Mouse (Mus musculus) liver, embryonic 11.5 days (tissue): ENCODE measurements around the gene Raly. TPM values are rescaled to one million over a fixed set of nuclear protein-coding genes. Genes with fewer than 3 reads are reported as not detected.
A peak's percentile ranks its signal among the peaks of the same experiment; 100 is the strongest.
"Not testable (repeated sequence)": the region's sequence is repeated elsewhere in the genome, so short reads cannot be mapped to it uniquely, and the experiment has no call there.

Experiments used
- ATAC-seq: fragments of 200-750 bp; cut with Nextera tagmentation; replicated peaks from 2 replicates; pipeline ENCODE4 v1.8.0; 2017; ENCODE audit warnings: moderate number of reproducible peaks, mild to moderate bottlenecking, moderate TSS enrichment, moderate library complexity; ENCODE audit not compliant: low FRiP score
- DNase-seq: peaks from one replicate; pipeline ENCODE4 v3.0.0-alpha.2; 2017; ENCODE audit warnings: low spot score
- H3K27ac ChIP-seq: fragments of 300-500 bp; sonication (generic); 2 replicates; pipeline ENCODE4 v1.5.1; 2014; ENCODE audit warnings: mild to moderate bottlenecking, low read depth, low read length, control low read depth
- H3K27me3 ChIP-seq: fragments of 300-500 bp; sonication (generic); replicated peaks from 2 replicates; pipeline ENCODE4 v1.6.1; 2014; ENCODE audit warnings: low read length, mixed read lengths; ENCODE audit not compliant: control insufficient read depth, insufficient read depth
- H3K36me3 ChIP-seq: fragments of 300-500 bp; sonication (generic); 2 replicates; pipeline ENCODE4 v1.6.1; 2014; ENCODE audit warnings: mild to moderate bottlenecking, low read length, moderate library complexity, mixed read lengths; ENCODE audit not compliant: control insufficient read depth, insufficient read depth
- H3K4me1 ChIP-seq: fragments of 300-500 bp; sonication (generic); replicated peaks from 2 replicates; pipeline ENCODE4 v1.6.1; 2014; ENCODE audit warnings: low read length, mixed read lengths; ENCODE audit not compliant: control insufficient read depth, insufficient read depth
- H3K4me2 ChIP-seq: fragments of 300-500 bp; sonication (generic); 2 replicates; pipeline ENCODE4 v1.6.1; 2014; ENCODE audit warnings: mild to moderate bottlenecking, control low read depth, moderate library complexity
- H3K4me3 ChIP-seq: fragments of 300-500 bp; sonication (generic); 2 replicates; pipeline ENCODE4 v1.5.1; 2014; ENCODE audit warnings: low read depth, low read length, control low read depth
- H3K9ac ChIP-seq: fragments of 300-500 bp; sonication (generic); 2 replicates; pipeline ENCODE4 v1.6.1; 2014; ENCODE audit warnings: low read depth, low read length, control low read depth
- H3K9me3 ChIP-seq: fragments of 300-500 bp; sonication (generic); 2 replicates; pipeline ENCODE4 v1.6.1; 2016; ENCODE audit warnings: low read length, inconsistent platforms, mixed read lengths; ENCODE audit not compliant: control insufficient read depth
- WGBS: fragments of 180-500 bp; shearing (Covaris S2); extraction: QIAGEN DNeasy Blood & Tissue Kit; methylation state at CpG from one replicate; pipeline ENCODE4 v1.1.7; 2014; 5-methylcytosine and 5-hydroxymethylcytosine counted together
- polyA plus RNA-seq: library from polyadenylated mRNA; unstranded; fragments of >200 nt; fragmentation: Nextera tagmentation; extraction: Ambion mirVana; gene quantifications from 2 replicates; pipeline ENCODE4 v1.2.1, GENCODE M21; 2014

The Raly gene
- polyA plus RNA-seq, 1 experiment from 2014 or later, result 66.2 TPM

DNA sequence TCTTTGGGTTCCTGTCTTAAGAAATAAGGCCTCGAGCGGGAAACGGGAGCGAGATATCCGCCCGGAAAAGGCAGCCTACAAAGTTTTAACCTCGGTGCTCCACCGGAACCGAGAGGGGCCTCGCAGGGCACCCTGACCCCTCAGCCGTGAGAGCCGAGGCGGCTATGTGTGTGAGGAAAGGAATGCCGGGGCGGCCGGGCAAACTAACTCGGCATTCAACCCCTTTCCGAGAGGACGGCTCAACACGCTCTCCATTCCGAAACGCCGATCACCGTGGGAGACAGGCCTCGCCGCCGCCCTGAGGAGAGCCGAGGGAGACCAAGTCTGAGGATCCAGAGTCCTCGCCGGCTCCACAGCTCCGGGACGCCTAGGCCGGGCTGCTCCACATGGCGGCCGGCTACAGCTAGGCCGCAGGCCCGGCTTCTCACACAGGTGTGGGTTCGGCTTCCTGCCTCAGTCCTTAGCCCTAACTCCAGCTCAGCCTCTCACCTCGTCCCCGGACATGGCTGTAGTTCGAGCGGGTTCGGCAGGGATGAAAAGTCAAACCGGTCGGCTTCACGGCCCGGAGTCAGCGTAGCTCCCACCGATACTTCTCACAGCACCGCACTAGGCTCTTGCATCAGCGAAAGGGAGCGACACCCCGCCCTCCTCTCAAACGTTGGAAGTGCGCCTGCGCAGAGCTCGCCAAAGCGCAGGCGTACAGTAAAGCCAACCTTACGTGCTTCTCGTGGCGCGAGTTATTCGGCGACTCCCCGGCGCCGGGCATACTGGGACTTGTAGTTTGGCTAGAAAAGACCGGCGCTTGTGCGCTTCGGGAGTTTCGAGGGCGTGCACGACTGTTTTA is 101.5 kb downstream of the Raly start, which contains the start of gene Eif2s2:
Gene Eif2s2, minus strand, starts transcription at position 735 of the 844 bp plus-strand sequence.
- Histone ChIP-seq H3K27me3 (no peaks in the 10 kb centered on the region), H3K9ac (peak within 1 kb of the TSS; percentile 97), H3K36me3 (peaks cover 3% of the 10 kb centered on the region; the same call in 1 of the 2 replicates), H3K4me3 (peak within 1 kb of the TSS; percentile 97), H3K4me2 (peak within 1 kb of the TSS; percentile 91), H3K27ac (peak within 1 kb of the TSS; percentile 92), H3K4me1 (peaks cover 11% of the 10 kb centered on the region), H3K9me3 (no peaks in the 10 kb centered on the region)
- ATAC-seq, result peak; percentile 97
- WGBS, result under 1% methylated on average over 75 of the region's 75 CpGs
- DNase-seq, result peak; percentile 91

DNA sequence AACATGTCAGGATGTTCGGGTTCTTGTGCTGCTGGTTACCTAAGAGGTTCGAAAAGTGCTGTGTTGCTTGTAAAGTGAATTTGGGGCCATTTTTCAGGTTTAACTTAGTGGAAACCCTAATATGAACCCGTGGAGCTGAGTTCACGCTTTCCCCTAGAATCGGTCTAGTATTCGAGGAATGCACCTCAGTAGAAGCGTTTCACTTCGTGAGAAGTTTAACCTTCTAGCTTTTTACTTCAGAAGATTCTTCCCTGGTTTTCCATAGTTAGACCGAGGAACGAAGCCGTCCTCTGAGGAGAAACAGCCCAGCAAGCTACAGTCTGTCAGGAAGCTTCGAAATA is 102.1 kb downstream of the Raly start:
- H3K9ac ChIP-seq, result peak overlapping the region; percentile 61
- 10% methylated on average over 12 of the region's 12 CpGs for WGBS

DNA sequence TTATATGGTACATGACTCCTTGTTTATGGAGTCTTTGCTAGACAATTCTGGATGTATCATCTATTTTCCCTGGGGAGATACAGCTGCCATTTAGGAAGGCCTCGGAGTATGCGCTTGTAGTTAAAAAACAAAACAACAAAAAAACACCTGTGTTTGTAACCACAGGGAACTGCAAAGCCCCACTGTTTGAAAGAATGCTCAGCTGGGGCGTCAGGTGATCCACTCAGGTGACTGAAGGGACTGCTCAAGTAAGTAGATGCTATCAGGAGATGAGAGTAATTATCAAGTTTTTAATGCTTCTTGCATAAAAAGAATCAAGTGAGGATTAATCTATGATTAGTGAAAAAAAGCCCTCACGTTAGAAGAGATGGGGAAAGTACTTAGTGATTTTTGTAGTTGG is 102.7 kb downstream of the Raly start:
- Histone ChIP-seq H3K4me2 (peak overlapping the region; percentile 80), H3K4me3 (peak overlapping the region; percentile 97; the same call in 1 of the 2 replicates), H3K36me3 (no peaks in the 10 kb centered on the region), H3K9me3 (no peaks in the 10 kb centered on the region), H3K27me3 (no peaks in the 10 kb centered on the region), H3K27ac (no peak overlapping the region), H3K9ac (no peak overlapping the region), H3K4me1 (peaks cover 11% of the 10 kb centered on the region)
- 67% methylated on average over 4 of the region's 4 CpGs for WGBS
- no peak for ATAC-seq
- DNase-seq, result no peak

More for the DNA sequence above, 102.1 kb downstream of the Raly start:
- Histone ChIP-seq H3K27ac (no peak overlapping the region), H3K36me3 (no peaks in the 10 kb centered on the region; the same call in 1 of the 2 replicates), H3K9me3 (no peaks in the 10 kb centered on the region), H3K4me3 (peak overlapping the region; percentile 97), H3K4me2 (peak overlapping the region; percentile 80), H3K27me3 (no peaks in the 10 kb centered on the region), H3K4me1 (peaks cover 11% of the 10 kb centered on the region)
- peak; percentile 33; the same call in 1 of the 2 replicates for ATAC-seq
- DNase-seq, result no peak

DNA sequence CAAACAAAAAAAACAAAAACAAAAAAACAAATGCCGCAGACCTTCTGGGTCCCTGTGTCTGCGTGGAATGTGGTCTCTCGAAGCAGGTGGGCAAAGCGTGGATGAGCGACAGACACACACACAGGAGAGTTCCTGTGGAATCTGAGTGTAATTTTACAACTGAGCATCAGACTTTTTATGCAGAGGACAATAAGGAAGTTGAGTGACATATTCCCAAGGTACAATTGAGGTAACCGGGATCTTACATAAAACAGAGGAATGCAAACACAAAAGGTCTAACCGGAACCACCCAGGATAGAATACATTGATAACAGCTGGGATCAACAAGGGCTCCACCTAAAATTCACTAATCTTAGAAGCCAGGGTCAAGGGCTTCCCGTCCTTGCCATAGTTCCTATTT is 108.1 kb downstream of the Raly start:
- not testable (repeated sequence) for H3K36me3 ChIP-seq, H3K27ac ChIP-seq, H3K9me3 ChIP-seq, H3K27me3 ChIP-seq, H3K4me3 ChIP-seq, DNase-seq, H3K4me2 ChIP-seq, ATAC-seq, H3K9ac ChIP-seq, H3K4me1 ChIP-seq
- 82% methylated on average over 7 of the region's 8 CpGs for WGBS

DNA sequence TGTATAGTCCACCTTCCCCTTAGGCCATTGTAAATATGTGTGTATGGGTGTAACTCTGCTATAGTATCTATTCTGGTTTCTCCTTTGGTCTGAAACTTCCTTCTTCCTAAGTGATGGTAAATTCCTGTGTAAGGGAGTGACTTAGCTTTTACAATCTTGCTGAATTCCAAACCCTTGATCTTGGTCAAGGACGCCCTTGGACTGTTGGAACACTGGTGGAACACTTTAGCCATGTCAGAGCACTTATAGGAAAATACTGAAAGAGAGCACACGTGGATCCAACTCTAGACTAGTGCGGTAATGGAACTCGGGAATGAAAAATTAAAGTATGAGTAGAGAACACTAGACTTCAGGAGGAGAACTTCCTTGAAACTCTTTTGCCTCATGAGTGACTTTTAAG is 108.5 kb downstream of the Raly start:
- not testable (repeated sequence) for H3K27ac ChIP-seq, H3K4me3 ChIP-seq, H3K36me3 ChIP-seq, H3K9me3 ChIP-seq, H3K4me2 ChIP-seq, H3K9ac ChIP-seq, DNase-seq, ATAC-seq, H3K4me1 ChIP-seq, H3K27me3 ChIP-seq
- 77% methylated on average over 4 of the region's 4 CpGs for WGBS

DNA sequence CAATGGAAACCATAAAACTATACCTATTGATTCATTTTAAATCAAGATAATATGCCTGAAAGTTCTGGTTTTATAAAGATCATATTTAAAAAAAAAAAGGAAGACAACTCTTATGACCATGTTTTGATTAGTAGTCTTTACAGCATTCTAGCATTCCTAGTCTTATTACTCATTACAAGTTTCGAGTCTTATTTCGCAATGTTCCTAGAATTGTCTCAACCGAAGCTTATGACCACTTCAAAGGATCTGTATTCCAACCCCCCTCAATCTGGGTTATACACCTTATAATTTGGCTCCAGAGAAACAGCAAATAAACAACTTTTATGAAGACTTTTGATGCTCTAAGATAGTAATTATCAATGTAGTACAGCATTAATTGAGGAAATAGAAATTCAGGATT is 111.2 kb downstream of the Raly start:
- Histone ChIP-seq H3K36me3 (no peaks in the 10 kb centered on the region), H3K9ac (no peak overlapping the region), H3K4me1 (no peaks in the 10 kb centered on the region), H3K9me3 (no peaks in the 10 kb centered on the region), H3K4me2 (no peak overlapping the region), H3K27me3 (no peaks in the 10 kb centered on the region), H3K27ac (no peak overlapping the region), H3K4me3 (no peak overlapping the region)
- DNase-seq (no peak), ATAC-seq (no peak)
- WGBS, result 76% methylated on average over 3 of the region's 3 CpGs

DNA sequence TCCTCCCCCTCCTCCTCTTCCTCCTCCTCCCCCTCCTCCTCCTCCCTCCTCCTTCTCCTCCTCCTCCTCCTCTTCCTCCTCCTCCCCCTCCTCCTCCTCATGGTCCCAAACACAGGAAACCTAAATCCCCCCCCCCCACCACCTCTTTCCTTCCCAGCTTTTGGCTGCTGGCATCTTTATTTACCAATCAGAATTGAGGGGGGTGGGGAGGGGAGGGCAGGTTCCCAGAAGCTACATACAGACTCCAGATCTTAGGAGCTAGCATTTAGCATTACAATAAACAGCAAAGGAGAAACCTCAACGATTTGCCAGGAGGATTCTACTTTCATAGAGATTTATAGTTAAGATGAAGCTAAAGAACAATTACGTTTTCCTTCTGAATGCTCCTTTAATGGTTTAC is 114.9 kb downstream of the Raly start:
- Histone ChIP-seq H3K4me3 (no peak overlapping the region), H3K27me3 (no peaks in the 10 kb centered on the region), H3K27ac (no peak overlapping the region), H3K36me3 (no peaks in the 10 kb centered on the region), H3K9me3 (no peaks in the 10 kb centered on the region), H3K4me2 (no peak overlapping the region), H3K4me1 (no peaks in the 10 kb centered on the region), H3K9ac (no peak overlapping the region)
- 44% methylated on average over 2 of the region's 2 CpGs for WGBS
- DNase-seq (no peak), ATAC-seq (no peak)

DNA sequence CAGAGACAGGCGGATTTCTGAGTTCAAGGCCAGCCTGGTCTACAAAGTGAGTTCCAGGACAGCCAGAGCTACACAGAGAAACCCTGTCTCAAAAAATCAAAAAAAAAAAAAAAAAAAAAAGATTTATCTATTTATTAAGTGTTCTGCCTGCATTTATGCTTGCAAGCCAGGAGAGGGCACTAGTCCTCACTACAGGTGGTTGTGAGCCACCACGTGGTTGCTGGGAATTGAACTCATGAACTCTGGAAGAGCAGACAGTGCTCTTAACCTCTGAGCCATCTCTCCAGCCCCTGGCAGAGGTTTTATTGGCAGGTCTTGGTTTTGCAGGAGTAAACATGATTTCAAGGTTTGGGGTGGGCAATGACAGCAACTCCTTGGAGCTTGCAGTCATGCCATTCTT is 117.3 kb downstream of the Raly start:
- H3K36me3 ChIP-seq, ATAC-seq, H3K27me3 ChIP-seq, H3K4me2 ChIP-seq, H3K4me1 ChIP-seq, H3K4me3 ChIP-seq, H3K9me3 ChIP-seq, H3K9ac ChIP-seq, DNase-seq, H3K27ac ChIP-seq: not testable (repeated sequence)
- 35% methylated on average over 2 of the region's 2 CpGs for WGBS

DNA sequence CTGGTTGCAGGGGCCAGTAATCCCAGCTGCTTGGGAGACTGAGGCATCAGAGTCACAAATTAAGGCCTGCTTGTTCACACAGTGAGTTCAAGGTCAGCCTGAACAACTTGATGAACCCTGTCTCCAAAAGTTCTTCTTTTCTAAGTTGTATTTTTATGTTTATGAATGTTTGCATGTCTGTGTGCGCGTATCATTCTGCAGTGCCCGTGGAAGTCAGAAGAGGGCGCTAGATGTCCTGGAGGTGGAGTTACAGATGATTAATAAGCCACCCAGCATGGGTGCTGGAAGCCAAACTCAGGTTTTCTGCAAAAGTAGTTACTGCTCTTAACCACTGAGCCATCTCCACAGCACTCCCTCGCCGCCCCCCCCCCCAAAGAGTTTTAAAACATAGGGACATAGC is 118.9 kb downstream of the Raly start:
- H3K9ac ChIP-seq, result no peak overlapping the region
- H3K9me3 ChIP-seq, result no peaks in the 10 kb centered on the region
- 71% methylated on average over 6 of the region's 6 CpGs for WGBS
- ATAC-seq, result no peak
- no peak overlapping the region for H3K4me3 ChIP-seq
- H3K27me3 ChIP-seq, result no peaks in the 10 kb centered on the region
- no peaks in the 10 kb centered on the region for H3K36me3 ChIP-seq
- no peak overlapping the region for H3K4me2 ChIP-seq
- H3K27ac ChIP-seq, result no peak overlapping the region
- no peak for DNase-seq
- H3K4me1 ChIP-seq, result no peaks in the 10 kb centered on the region
